Mouse (Mus musculus): Measurements from ENCODE around the gene 4930518I15Rik. TPM values are rescaled to one million over a fixed set of nuclear protein-coding genes. Genes with fewer than 3 reads are reported as not detected.
"Not testable (repeated sequence)": the region's sequence is repeated elsewhere in the genome, so short reads cannot be mapped to it uniquely, and the experiment has no call there.

4930518I15Rik gene
- total RNA-seq (2021) = 1 to 10 TPM; 1.4 to 3.2 TPM
- long read RNA-seq, experiment 1 = 0 reads
- long read RNA-seq, experiment 2 = 0 reads

- DNase-seq = no peak
These were observed at the start of gene 4930518I15Rik for GRCm38 (mm10) chr2:156857835-156858234. Gene 4930518I15Rik, minus strand, starts transcription at chr2:156857946.

DNA sequence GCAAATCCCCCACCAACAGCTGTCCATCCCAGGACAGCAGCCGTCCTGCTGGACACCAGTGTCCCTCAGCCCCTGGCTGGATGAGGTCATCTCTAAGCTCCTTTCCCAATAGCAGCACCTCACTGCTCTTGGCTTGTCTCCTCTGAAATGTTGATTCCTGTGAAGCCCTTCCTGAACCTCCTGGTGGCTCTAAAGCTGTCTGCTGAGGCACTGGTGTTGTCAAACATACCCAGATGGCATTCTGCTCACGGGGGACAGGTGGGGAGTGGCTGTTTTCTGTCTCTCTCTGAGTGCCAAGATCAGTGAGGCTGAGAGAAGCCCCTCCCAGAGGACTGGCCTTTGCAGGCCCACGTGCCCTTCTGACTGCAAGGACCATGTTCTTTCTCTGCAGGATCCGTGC, 48.2 kb upstream of the 4930518I15Rik start:
- DNase-seq = not testable (repeated sequence)

DNA sequence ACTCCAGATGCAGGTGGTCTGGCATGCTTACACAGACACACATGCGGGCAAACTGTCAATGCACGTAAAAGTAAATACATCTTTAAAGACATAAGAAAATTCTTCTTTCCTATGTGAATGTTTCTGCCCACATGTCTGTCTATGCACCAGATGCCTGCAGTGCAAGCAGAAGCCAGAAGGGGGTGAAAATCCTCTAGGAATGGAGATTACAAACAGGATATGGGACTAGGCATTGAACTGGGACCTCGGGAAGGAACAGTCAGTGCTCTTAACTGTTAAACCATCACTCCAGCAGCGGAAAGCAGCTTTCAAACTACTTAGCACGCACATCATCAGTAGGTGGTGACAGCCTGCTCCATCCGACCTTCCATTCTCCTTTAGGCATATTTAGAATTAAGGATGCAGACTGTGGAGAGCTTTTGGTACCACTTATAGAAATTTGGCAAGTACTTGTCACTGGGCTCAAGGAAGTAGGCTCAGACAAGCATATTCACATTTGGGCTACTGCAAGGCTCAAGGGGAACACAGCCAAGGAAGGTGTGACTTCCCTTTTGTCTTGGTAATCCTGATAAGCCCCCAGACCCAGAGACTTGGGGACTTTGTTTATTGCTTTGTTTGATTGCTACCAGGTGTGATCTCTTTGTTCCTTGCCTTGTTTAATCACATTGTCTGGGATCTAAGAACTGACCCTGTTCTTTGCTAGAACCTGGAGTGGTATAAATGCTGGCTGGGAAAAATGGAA, 47.4 kb upstream of the 4930518I15Rik start:
- peak; percentile 63 to 78 for DNase-seq

DNA sequence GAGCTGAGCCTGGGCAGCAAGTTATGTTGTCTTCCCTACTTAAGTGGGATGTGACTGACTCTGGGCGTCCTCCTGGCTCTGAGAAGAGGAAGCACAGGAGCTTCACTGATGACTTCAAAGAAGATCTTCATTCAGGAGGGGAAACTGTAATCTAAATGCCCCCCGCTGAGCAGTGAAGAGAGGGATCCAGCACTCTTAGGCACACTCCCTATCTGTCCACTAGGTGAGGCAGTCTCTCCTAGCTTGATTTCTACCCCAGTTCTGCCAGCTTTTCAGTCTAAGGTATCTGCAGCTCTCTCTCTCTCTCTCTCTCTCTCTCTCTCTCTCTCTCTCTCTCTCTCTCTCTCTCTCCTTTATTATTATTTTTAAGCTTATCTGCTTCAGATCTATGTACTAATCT, 45.6 kb upstream of the 4930518I15Rik start:
- DNase-seq = no peak

DNA sequence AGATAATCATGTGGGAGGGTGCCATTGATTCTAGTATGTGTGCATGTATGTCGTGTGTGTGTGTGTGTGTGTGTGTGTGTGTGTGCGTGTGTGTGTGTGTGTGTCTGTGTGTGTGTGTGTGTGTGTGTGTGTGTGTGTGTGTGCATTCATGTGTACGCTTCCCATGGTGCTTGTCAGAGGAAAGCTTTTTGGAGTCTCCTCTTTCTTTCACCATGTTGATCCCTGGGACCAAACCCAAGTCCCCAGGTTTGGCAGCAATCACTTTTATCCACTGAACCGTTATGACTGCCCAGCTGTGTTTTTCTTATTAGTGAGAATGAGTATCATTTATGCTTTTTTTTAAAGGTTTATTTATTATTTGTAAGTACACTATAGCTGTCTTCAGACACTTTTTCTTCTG, 44.7 kb upstream of the 4930518I15Rik start:
- DNase-seq = not testable (repeated sequence)

DNA sequence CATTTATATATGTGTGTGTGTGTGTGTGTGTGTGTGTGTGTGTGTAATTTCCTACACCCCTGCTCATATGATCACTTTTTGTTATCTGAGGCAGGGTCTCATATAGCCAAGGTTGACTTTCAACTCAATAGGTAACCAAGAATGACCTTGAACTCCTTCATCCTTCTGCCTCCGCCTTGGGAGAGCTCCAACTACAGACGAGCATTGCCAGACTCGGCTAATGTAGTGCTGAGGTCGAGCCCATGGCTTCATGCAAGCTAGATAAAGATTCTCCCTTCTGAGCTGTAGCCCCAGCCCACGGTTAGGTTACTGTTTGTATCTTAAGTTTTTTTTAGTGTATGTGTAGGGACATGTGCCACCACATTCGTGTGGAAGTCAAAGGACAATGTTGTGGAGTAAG, 44.1 kb upstream of the 4930518I15Rik start:
- no peak for DNase-seq

- DNase-seq = no peak
These were observed 43.6 kb upstream of the 4930518I15Rik start for GRCm38 (mm10) chr2:156901344-156901743.

- no peak for DNase-seq
These were observed 41.4 kb upstream of the 4930518I15Rik start for GRCm38 (mm10) chr2:156899184-156899583.

- DNase-seq = peak in 1 of 2 experiments; percentile 15
These were observed 40.6 kb upstream of the 4930518I15Rik start for GRCm38 (mm10) chr2:156898374-156898773.

DNA sequence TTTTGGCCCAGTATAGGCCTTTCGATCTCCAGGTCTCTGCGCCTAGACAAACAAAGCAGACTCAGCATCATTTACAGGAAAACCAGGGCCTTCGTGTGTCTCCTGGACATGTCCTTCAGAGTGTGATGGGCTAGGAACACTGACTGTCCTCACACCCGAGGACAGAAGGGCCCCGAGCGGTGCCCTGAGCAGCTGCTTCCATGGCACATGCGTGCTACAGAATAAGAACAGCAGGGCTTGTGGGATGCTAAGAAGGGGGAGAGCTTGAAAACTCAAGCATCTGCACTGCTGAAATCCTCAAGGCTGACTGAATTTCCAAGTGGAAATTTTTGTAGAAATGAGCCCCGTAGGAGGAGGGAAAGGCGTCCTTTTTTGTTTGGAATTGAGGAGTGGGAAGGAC, 39.3 kb upstream of the 4930518I15Rik start:
- DNase-seq = no peak

DNA sequence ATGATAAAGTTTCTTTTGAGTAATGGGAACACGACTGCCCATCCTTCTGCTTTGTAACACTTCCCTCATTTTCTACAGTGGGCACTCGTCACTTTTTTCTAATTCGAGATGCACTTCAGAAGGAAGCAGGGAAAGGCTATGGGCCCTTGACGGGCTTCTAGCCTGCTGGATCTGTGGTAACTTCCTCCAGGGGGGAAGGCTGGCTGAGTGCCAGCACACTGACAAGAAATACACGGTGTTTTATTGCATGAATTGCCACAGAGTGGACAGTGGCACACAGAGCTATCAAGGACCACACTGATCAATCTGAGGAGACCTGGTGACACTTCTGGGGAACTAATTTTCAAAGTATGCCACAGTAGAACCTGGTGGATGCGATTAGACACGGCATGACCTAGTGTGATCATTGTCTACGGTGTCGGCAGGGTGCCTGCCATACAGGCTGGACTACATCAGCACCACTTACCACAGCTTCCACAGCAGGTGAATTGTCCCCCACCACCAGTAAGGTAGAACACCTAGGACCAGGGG, 38.7 kb upstream of the 4930518I15Rik start:
- DNase-seq = no peak

- DNase-seq = no peak
These were observed 36.9 kb upstream of the 4930518I15Rik start for GRCm38 (mm10) chr2:156894496-156895265.

DNA sequence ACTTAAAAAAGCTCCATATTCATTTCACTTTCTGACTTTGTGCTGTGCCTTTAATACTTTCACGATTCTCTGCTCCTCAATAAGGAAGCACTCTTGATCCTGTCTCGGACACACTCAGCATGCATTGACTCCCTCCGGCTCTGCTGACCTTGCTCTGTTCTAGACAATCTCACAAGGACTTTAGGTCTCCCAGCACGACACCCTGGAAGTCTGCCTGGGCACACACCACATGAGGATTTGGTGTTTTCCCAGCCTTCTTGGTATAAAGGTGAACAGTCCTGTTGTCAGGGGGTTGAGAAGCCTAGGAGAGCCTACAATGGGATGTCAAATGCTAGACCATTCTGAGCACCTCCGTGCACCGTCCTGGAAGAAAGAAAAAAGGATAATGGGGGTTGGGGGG, 35.1 kb upstream of the 4930518I15Rik start:
- peak in 1 of 2 experiments; percentile 25 for DNase-seq

DNA sequence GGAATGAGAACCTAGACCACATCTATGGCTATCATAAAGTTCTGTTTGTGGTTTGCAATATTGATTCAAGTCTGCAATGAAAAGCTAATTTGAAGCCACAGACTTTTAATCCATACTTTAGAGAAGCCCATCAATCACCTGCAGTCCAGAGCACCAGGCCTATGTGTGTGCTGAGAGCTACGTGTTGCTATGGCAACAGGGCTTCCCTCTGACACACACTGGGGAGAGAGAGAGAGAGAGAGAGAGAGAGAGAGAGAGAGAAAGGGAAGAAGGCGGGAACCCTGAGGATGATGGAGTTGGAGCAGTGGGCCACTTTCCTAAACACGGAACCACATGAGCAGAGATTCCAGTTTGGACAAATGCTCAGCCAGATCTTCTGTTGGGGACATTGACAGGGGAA, 34.5 kb upstream of the 4930518I15Rik start:
- DNase-seq = no peak

DNA sequence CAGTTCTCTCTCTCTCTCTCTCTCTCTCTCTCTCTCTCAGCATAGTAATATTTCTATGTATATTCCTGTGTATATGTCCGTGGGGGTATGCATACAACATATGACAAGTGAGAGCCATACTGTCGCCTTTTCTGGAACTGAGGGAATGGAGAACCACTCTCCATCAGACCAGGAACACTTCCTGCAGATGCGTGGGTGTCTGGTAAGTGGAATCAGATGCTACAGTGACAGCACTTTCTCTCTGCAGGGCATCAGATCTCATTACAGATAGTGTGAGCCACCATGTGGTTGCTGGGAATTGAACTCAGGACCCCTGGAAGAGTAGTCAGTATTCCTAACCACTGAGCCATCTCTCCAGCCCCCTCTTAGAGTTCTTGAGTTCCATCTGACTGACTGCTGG, 30.7 kb upstream of the 4930518I15Rik start:
- no peak for DNase-seq

GRCm38 (mm10) chr2:156887017-156887416, 29.3 kb upstream of the 4930518I15Rik start, which contains the start of gene Sla2:
Gene Sla2, minus strand, starts transcription at chr2:156887192.
- DNase-seq = no peak

DNA sequence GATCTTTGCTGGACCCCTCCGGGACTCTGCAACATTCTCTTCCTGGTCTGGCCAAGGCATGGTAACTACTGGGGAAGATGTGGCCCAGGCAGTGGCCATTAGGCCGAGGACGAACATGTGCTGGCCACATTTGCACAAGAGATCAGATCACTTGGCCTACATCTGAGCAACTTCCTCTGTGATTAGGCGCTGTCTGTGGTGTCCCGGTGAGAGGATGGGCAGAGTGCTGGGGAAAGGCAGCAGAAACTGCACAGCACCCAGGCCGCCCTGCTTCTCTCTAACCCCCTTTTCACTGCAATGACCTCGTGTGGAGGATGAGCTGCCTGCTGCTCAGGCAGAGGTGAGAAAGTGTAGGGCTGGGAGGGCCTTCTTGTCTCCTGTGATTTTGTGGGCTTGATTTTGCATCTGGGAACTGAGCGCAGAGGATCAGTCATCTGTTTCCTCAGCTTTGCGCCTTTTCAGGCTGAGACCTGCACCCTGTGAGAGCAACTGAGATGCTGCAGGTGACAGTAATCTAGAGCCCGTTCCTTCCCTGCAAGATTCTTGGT, 28.4 kb upstream of the 4930518I15Rik start:
- DNase-seq = no peak

GRCm38 (mm10) chr2:156885666-156886065, 27.9 kb upstream of the 4930518I15Rik start:
- not testable (repeated sequence) for DNase-seq

DNA sequence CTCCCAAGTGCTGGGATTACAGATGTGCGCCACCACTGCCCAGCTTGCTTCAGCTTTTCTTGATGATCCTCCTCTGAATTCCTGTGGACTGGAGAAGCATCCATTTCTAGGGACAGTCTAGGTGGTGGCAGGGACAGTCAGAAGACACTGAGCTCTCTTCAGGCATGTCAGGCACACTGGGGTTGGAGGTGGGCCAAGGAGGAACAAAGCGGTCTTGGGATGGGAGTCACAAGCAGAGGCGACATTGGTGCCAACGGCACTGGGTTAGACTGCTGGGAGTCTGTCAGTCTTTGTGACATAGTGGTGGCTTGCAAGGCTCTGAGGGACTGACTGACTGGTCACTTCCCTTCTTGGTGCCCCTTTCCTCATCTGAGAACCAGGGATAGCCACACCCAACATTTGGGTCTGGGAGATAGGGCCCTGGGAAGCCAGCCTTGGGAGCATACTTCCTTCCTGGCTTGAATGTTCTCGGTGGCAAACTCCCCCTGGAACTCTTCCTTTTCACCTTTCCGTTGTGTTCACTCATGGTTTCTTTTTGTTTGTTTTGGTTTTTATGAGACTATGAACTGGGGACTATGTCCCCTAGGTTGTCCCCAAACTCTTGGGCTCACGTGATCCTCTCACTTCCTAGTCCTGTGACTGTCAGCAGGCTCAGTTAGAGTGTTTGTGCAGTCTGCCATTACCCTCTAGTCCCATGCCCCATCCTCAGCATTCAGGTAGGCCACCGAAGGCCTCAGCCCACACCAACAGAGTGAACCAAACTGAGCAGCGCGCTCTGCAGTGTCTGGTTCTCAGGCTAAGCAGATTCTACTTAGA, 26.9 kb upstream of the 4930518I15Rik start:
- no peak for DNase-seq

DNA sequence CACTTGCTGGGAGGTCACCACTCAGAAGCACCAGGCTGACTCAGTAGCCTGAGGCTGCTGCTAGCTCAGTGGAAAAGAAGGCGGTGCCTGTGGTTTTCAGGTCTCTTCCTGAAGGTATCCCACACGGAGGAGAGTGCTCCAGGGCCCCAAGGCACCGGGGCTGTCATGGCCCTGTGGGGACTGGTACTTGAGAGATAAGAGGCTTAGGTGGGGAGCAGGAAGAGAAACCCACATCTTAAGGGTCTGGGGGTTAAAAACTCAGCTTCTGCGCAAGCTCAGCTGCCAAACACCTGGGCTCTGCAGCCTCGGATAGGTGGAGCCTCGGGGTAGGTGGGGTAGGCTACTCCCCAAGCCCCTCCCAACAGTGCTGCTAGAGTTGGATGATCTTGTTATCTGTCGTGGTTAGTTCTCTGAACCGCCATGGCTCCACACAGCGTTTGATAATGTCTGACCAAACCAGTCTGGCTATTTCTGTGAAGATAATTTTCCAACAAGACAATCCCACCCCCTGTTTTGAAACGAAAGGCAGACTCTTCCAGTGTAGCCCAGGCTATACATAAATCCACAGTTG, 24.8 kb upstream of the 4930518I15Rik start:
- no peak for DNase-seq

DNA sequence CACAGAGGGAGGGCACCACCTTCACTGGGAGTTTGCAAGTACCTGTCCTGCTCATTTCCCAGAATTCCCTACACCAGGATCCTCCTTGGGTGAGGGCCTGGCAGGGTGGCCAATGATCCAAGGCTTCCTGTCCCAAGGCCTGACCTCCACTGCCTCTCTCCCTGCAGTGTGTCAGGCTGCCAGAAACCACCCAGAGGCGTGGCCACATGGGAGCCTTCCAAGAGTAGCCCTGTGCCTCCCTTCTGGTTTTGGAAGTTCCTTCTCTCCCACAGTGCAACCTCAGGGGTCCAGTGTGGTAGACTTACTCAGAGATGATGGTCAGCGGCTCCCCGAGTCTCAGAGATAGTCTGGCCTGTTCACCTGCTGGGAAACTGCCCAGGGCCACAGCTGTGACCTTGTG, 21.8 kb upstream of the 4930518I15Rik start:
- peak; percentile 60 to 70 for DNase-seq
